Mouse (Mus musculus) embryo, embryonic 11.5 days (tissue): ENCODE data around the gene Ttyh3.

Experiments used
- DNase-seq: peaks from one replicate; pipeline ENCODE4 v3.0.0-alpha.2; 2012; ENCODE audit warnings: low read depth, low spot score

Gene Ttyh3

GRCm38 (mm10) chr5:140628995-140629394, 19.8 kb downstream of the Ttyh3 start:
- no peak for DNase-seq

GRCm38 (mm10) chr5:140627580-140627979, 21.3 kb downstream of the Ttyh3 start:
- no peak for DNase-seq

DNA sequence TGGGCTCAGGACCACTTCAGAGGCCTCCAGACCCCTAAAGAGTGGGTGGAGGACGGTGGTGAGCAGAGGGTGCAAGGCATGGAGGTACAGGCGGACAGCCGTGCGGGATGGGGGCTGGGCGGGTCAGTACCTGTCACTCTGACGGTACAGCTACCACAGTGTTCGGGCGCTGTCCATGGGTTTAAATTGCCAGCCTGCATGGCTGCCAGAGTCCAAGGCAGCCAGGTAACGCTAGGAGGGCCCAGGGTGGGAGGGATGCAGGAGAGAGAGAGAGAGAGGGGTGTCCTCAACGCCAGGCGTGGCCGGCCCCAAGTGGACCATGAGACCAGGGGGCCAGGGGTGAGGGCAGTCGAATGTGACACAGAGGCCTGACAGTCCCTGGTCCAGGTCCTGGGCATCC, 23.9 kb downstream of the Ttyh3 start:
- no peak for DNase-seq

- DNase-seq: no peak
Observed at GRCm38 (mm10) chr5:140624238-140624637, 24.6 kb downstream of the Ttyh3 start.

GRCm38 (mm10) chr5:140623791-140624190, 25.0 kb downstream of the Ttyh3 start:
- DNase-seq: no peak

GRCm38 (mm10) chr5:140622978-140623670, 25.7 kb downstream of the Ttyh3 start:
- DNase-seq: no peak

DNA sequence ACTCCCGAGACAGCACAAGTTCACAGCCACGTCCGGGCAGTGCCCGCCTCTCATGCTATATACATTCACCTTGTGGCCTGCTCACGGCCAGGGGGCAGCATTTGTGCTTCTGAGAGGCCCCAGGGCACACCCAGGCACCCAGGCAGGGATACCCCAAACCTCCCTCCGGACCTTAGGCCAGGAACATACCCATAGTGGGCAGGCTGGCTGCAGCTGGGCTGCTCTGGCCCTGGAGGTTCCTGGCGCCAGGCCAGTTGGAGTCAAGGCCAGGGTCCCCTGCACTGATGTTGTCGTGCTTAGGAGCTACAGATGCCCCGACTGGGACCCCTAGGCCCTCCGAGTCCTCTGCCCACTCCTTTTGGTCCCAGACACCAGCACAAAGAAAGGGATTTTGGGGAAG, 27.3 kb downstream of the Ttyh3 start:
- no peak for DNase-seq

- no peak for DNase-seq
Observed at GRCm38 (mm10) chr5:140621092-140621491, 27.7 kb downstream of the Ttyh3 start.

- DNase-seq: no peak
Observed at GRCm38 (mm10) chr5:140619895-140620736, 28.7 kb downstream of the Ttyh3 start.

DNA sequence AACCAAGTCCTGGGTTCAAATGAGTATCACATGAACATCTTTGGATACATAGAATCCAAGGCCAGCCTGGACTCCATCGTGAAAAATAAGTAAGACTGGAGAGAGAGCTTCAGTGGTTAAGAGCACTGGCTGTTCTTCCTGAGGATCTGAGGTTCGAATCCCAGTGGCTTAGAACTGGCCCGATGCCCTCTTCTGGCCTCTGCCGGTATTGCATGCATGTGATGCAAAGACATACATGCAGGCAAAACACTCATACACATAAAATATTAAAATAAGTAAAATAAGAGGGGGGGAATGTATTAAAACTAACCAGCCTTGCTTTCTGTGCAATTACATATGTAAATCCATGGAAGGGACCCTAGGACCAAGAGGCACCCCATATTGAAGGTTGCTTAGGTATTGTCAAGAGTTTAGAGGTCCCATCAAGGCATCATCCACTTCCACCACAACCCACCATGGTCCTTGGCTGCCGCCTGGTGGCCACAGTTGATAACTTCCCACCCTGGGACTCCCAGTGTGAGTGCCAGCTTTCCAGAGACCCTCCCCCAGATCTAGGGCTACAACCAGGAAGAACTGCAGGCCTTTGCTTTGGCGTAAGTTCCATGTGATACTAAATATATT, 29.6 kb downstream of the Ttyh3 start:
- no peak for DNase-seq

- no peak for DNase-seq
Observed at GRCm38 (mm10) chr5:140617714-140618113, 31.1 kb downstream of the Ttyh3 start.

DNA sequence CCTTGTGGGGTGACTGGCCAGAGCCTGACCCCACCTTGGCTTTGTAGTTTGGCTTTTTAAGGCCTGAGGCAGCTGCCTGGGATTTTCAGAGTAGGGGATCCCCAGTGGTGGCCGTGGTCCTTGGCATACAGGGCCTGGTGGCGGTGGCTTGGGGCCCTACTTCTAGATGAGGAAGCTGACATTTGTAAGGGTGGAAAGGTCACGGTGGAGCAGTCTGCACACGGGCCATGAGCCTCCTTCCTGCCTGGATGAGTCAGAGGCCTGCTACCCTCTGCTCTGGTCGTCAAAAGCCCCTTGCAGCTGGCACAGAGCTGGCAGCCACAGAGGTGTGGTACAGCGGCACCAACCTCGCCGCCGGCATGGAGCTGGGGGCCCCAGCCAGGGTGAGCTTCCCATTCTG, 32.1 kb downstream of the Ttyh3 start:
- DNase-seq: no peak

DNA sequence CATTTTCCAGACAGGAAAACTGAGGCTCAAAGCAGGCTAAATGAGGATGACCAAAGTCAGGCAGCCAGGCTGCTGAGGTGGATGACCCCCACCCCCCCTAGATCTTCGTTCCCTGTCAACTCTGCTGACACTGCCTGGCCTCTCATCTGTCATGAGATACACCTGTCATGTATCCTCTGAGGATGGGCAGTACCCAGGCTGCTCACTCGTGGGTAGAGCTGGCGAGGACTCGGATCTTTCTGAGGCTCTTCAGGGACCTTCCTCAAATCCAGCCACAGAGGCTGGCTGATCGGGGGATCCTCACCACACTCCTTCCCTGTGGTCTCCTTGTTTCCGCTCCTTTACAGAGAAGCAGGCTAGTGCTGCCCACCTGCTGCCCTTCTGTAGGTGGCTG, 32.7 kb downstream of the Ttyh3 start:
- DNase-seq: no peak

DNA sequence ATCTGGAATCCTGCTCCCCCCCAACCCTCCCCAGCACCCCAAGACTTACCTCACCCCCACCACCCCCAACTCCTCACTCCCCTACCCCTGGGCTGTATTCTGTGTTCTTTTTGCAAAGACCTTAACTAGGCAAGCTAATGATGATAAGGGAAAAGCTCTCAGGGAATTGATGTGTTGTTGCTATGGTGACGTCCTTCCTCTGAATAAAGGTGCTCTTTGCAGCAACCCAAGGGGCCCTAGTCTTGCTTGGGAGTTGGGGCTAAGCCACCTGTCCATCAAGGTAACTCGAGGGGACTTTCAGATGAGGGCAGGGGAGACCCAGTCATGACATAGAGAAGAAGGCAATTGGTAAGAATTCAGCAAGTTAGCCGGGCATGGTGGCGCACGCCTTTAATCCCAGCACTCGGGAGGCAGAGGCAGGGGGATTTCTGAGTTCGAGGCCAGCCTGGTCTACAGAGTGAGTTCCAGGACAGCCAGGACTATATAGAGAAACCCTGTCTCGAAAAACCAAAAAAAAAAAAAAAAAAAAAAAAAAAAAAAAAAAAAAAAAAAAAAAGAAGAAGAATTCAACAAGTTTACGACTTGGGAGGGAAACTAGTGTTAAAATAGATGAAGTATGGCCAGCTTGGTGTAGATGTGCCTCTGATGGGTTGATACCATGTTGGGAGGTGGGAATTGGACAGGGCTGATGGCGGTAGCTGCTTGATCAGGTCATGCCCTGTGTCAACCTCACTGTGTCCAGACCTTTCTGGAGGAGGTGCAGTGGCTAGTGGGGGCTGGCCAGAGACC, 33.3 kb downstream of the Ttyh3 start:
- DNase-seq: no peak

- no peak for DNase-seq
Observed at GRCm38 (mm10) chr5:140614837-140615236, 34.0 kb downstream of the Ttyh3 start.

DNA sequence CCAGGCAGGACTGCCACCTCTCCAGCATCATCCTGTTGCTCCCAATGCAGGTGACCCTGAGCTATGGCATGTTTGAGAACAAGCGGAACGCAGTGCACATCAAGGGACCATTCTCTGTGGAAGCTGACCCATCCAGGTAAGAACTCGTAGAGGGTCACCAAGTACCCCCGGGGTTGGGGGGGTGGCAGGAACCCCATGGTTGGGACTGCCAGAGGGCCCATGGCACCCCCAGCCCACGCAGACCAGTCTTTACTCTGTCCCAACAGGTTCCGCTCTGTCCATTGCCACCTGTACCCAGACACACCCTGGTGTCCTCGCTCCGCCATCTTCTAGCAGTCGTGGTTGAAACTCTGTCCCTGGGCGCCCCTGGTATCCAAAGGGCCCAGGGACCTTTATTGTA, 34.7 kb downstream of the Ttyh3 start:
- DNase-seq: no peak

- DNase-seq: no peak
Observed at GRCm38 (mm10) chr5:140612191-140612590, 36.6 kb downstream of the Ttyh3 start.

DNA sequence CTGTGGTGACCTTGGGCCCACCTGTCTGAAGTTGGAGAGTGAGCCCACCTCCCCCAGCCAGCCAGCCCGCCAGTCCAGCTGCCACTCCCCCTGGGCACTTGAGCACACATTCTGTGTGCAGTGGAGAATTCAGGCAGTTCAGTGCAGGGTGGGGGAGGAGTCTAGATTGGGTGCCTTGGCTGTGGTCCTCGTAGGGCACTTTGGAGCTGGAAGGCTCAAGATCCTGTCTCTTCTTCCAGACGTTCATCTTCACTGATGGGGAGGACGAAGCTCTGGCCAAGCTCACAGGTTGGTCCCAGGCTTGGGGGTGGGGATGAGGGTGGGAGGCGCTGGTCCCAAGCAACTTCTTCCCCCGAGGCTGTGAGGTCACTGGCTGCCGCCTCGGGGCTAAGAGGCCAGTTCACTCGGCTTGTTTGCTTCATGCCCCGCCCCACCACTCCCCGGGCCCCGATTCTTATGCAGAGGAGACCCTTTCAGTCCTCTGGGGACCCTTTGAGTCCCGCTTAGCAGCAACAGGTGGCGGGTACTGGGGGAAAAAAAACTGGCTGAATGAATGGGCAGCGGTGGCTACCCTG, 37.1 kb downstream of the Ttyh3 start:
- DNase-seq: no peak

DNA sequence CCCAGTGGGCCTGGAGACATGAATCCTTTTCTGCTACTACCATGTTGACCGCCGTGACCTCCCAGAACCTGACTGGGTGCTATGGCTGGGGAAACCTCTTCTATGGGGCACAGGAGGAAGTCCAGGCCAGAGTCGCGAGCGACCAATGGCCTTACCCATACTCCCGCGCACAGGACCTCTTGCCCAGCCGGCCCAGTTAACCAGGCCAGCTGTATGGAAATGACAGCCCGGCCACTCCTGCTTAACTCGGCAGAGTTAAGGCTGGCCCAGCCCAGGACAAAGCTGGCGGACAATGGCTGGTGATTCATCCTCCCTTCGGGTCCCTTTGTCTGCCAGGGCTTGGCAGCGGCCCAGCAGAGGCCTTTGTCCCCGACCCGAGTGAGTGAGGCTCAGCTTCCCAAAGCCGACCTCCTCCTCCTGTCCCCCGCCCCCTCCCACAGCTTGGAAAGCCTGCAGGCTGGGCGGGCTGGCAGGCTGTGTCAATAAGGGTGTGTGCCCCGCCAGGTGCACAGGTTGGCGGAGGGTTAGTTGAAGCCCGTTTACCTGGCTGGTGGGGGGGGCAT, 37.7 kb downstream of the Ttyh3 start:
- DNase-seq: no peak

DNA sequence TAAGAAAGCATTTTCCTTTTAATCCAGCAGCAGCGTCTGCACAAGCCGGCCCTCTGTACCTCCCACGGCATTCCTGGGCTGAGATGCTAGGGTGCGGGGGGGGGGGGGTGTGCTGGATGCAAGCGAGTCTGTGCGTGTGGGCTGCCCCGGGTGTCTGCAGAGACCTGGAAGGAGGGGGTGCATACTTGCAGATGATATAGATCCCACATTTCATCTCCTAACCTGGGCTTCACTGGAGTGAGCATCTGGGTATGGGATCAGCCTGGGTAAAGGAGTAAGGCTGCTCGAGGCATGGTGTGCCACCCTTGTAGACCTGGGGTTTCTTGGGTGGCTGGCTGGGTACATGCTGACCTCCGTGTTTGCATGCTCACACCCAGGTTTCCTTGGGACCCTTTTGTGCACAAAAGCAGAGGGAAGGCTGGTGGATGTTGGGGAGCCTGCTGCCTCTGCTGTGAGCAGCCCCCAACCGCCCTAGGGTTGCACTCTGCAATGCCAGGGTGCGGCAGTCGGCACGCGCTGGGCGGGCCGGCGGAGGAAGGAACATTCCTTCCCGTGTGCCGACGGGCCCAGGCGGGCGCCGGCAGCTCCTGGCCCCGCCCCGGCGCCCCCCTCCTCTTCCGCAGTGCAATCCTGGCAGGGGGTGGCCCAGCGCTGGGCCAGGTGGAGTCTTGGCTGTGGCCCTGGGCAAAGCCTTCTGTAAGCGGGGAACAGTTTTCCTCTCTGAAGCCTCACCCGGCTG, 38.4 kb downstream of the Ttyh3 start:
- no peak for DNase-seq
